Mouse (Mus musculus) hindbrain, embryonic 16.5 days (tissue): ENCODE results near the gene Dusp10. TPM values are rescaled to one million over a fixed set of nuclear protein-coding genes. Genes with fewer than 3 reads are reported as not detected.

Source experiments
- ATAC-seq: fragments of 200-750 bp; cut with Nextera tagmentation; 2 replicates; pipeline ENCODE4 v1.8.0; 2017; ENCODE audit warnings: moderate TSS enrichment, moderate library complexity
- H3K27ac ChIP-seq: fragments of 300-500 bp; sonication (generic); 2 replicates; pipeline ENCODE4 v1.5.1; 2014; ENCODE audit warnings: low read depth, mild to moderate bottlenecking, control low read depth, low read length, moderate library complexity
- H3K27me3 ChIP-seq: fragments of 300-500 bp; sonication (generic); replicated peaks from 2 replicates; pipeline ENCODE4 v1.6.1; 2014; ENCODE audit warnings: low read length; ENCODE audit not compliant: control insufficient read depth, insufficient read depth
- H3K36me3 ChIP-seq: fragments of 300-500 bp; sonication (generic); 2 replicates; pipeline ENCODE4 v1.6.1; 2014; ENCODE audit warnings: mild to moderate bottlenecking, low read length, moderate library complexity, mixed read lengths; ENCODE audit not compliant: control insufficient read depth, insufficient read depth
- H3K4me1 ChIP-seq: fragments of 300-500 bp; sonication (generic); 2 replicates; pipeline ENCODE4 v1.6.1; 2014; ENCODE audit warnings: low read depth, low read length; ENCODE audit not compliant: control insufficient read depth, insufficient read depth
- H3K4me2 ChIP-seq: fragments of 300-500 bp; sonication (generic); 2 replicates; pipeline ENCODE4 v1.6.1; 2014; ENCODE audit warnings: mild to moderate bottlenecking, low read length, control low read depth, moderate library complexity
- H3K4me3 ChIP-seq: fragments of 300-500 bp; sonication (generic); 2 replicates; pipeline ENCODE4 v1.5.1; 2014; ENCODE audit warnings: mild to moderate bottlenecking, low read length, control low read depth, moderate library complexity
- H3K9ac ChIP-seq: fragments of 300-500 bp; sonication (generic); 2 replicates; pipeline ENCODE4 v1.6.1; 2014; ENCODE audit warnings: low read depth, mild to moderate bottlenecking, control low read depth, low read length, moderate library complexity
- H3K9me3 ChIP-seq: fragments of 300-500 bp; sonication (generic); 2 replicates; pipeline ENCODE4 v1.6.1; 2014; ENCODE audit warnings: mild to moderate bottlenecking, low read length, moderate library complexity; ENCODE audit not compliant: control insufficient read depth
- WGBS: fragments of 180-500 bp; shearing (Covaris S2); extraction: QIAGEN DNeasy Blood & Tissue Kit; methylation state at CpG from one replicate; pipeline ENCODE4 v1.1.7; 2014; 5-methylcytosine and 5-hydroxymethylcytosine counted together
- polyA plus RNA-seq: library from polyadenylated mRNA; unstranded; fragments of >200 nt; fragmentation: Nextera tagmentation; extraction: Ambion mirVana; gene quantifications from 2 replicates; pipeline ENCODE4 v1.2.1, GENCODE M21; 2015

The Dusp10 gene
- polyA plus RNA-seq, 1 experiment from 2014 or later, result 5.6 TPM

DNA sequence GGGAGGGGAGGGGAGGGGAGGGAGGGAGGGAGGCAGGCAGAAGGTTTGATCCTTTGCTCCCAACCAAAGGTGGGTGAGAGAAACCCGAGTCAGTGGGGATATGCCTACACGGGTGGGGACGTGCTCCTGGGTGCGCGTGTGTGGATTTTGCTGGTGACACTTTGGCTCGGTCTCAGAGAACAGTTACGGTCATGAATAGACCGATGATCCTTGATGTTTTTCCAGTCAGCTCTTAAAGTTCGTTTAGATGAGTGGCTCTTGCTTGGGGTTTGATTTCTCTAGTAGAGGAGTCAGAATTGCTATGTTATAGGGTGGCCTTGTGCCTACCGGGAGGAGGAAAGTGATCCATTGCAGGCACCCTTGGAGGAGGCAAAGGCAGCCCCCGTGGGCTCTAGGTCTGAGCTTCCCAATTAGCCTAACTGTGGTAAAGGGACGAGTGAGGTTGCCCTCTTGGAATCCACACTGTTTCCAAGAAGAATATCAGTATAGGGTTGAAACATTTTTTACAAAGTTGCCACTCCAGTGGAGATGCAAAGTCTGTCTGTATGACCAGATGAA, 22.3 kb downstream of the Dusp10 start:
- H3K27me3 ChIP-seq, result no peaks in the 10 kb centered on the region
- H3K27ac ChIP-seq, result no peak overlapping the region
- no peaks in the 10 kb centered on the region for H3K9me3 ChIP-seq
- peaks cover 11% of the 10 kb centered on the region for H3K4me1 ChIP-seq
- peak overlapping the region; percentile 66 for H3K4me3 ChIP-seq
- peak overlapping the region; percentile 65 for H3K9ac ChIP-seq
- peak overlapping the region; percentile 89 for H3K4me2 ChIP-seq
- no peak for ATAC-seq
- H3K36me3 ChIP-seq, result no peaks in the 10 kb centered on the region
- WGBS, result 2% methylated on average over 12 of the region's 12 CpGs

DNA sequence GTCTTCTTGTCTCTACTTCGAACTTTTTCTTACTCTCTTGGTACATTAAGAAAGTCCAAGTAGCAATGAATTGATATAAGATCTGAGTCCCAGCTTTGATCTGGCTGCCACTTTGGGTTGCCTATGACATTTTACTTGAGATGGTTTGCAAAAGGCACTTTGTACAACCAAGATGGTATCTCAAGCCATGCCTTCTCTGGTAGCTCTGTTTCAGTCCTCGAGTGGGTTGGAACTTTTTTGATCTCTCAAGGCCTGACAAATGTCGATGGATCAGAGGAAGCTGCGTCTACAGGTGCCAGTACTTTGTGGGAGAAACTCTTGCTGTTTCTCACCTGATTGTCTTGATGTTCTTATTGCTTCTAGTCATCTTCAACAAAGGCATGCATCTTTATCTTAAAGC, 24.7 kb downstream of the Dusp10 start:
- Histone ChIP-seq H3K27ac (no peak overlapping the region), H3K36me3 (no peaks in the 10 kb centered on the region), H3K4me2 (no peak overlapping the region), H3K4me1 (peaks cover 9% of the 10 kb centered on the region), H3K9ac (no peak overlapping the region), H3K4me3 (no peak overlapping the region), H3K27me3 (no peaks in the 10 kb centered on the region), H3K9me3 (no peaks in the 10 kb centered on the region)
- no peak for ATAC-seq
- 89% methylated on average over 4 of the region's 4 CpGs for WGBS

DNA sequence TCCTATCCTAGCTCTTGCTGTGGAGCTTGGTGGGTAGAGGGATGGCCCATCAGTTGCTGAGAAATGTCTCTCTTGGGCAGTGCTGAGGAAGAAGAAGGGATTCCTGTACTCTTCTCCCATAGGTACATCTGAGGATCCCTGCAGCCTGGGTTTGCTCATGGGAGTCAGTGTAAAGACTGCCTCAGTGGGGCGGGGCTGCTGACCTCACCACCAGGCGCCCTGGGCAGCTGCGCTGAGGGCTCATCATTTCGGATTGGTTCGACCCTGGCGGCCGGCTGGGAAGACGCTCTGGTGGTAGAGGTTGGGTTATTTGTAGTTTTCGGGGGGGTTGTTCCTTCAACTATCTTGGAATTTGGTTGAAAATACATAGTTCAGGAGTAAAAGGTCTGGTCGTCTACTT, 26.2 kb downstream of the Dusp10 start:
- Histone ChIP-seq H3K9me3 (no peaks in the 10 kb centered on the region), H3K27ac (no peak overlapping the region), H3K4me2 (no peak overlapping the region), H3K36me3 (no peaks in the 10 kb centered on the region), H3K4me1 (peaks cover 8% of the 10 kb centered on the region), H3K27me3 (no peaks in the 10 kb centered on the region), H3K9ac (no peak overlapping the region), H3K4me3 (no peak overlapping the region)
- no peak for ATAC-seq
- WGBS, result 92% methylated on average over 10 of the region's 10 CpGs

DNA sequence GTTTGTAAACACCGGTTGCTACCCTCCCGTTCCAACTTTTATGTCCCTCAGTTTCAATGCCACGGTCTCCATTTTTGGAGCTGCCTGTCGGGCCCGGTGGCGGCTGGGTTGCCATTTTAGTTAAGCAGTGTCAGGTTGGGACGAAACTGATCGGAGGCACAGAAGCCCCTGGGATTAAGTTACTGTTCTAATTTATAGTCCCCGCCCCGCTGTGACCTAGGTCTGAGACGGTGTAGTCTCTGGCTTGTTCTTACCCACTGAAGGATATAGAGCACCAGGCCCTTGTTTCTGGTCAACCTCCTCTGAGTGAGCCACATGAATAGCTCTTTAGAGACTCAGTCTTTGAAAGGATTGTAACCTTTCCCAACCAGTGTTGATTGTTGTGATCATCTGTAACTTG, 27.1 kb downstream of the Dusp10 start:
- peaks cover 8% of the 10 kb centered on the region for H3K4me1 ChIP-seq
- no peaks in the 10 kb centered on the region for H3K27me3 ChIP-seq
- H3K36me3 ChIP-seq, result no peaks in the 10 kb centered on the region
- ATAC-seq, result no peak
- no peak overlapping the region for H3K9ac ChIP-seq
- WGBS, result 81% methylated on average over 11 of the region's 11 CpGs
- H3K4me3 ChIP-seq, result no peak overlapping the region
- H3K27ac ChIP-seq, result no peak overlapping the region
- H3K4me2 ChIP-seq, result no peak overlapping the region
- no peaks in the 10 kb centered on the region for H3K9me3 ChIP-seq

DNA sequence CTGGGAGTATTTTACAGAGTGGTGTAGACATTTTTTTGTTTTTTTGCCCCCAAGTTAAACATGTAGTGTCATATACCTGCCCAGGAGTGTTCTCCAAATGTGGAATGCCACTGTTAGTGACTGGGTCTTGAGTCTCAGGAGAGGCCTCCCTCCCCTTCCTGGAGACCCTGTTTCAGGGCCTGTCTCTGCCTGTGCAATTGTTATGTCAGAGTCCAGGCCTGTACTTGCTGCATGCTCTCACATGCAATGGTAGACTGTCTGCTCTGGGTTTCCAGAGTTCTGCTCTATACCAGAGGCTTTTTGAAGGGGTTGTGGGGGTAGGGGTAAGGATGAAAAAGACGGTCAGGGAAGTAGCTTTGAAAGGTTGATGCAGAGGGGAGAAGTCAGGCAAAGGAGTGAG, 27.8 kb downstream of the Dusp10 start:
- Histone ChIP-seq H3K9ac (no peak overlapping the region), H3K27ac (no peak overlapping the region), H3K4me3 (no peak overlapping the region), H3K36me3 (no peaks in the 10 kb centered on the region), H3K27me3 (no peaks in the 10 kb centered on the region), H3K9me3 (no peaks in the 10 kb centered on the region), H3K4me1 (peaks cover 3% of the 10 kb centered on the region), H3K4me2 (no peak overlapping the region)
- 80% methylated on average over 1 of the region's 1 CpGs for WGBS
- ATAC-seq, result no peak

DNA sequence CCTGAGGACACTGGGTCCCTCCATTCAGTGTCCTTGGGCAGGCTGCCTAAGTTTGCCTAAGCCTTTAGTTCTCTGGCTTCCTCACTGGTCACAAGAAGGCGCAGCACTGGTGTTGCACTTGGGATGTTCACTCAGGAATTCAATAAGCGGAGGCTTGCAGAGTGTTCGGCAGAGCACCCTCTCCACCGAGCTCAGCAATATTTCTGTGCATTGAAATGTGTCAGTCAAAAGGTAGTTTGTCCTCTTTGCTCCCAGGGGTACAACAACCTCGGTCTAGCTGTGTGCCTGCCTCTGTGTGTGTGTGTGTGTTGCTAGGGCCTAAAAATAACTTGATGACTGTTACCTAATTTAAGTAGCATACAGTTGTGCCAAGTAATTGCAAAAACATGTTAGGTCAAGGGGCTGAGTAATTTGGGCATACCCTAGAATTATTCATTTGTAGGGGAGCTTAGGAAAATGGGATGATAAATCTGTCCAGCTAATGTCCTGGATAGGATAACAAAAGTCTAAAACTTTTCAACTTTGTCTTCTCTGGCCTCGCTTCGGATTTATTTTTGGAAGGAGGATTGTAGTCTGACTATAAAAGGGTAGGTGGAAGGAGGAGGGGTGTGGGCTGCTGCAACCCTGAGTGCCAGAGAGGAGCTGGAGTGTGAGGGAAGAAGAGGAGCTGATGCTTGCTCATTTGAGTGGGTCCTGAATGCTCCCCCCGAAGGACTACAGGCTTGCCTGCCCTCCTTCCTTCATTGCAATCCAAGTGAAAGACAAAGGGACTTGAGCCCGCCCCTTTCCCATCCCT, 28.9 kb downstream of the Dusp10 start:
- Histone ChIP-seq H3K4me2 (no peak overlapping the region), H3K27me3 (no peaks in the 10 kb centered on the region), H3K4me3 (no peak overlapping the region), H3K27ac (no peak overlapping the region), H3K4me1 (no peaks in the 10 kb centered on the region; the same call in 1 of the 2 replicates), H3K9ac (no peak overlapping the region), H3K9me3 (no peaks in the 10 kb centered on the region), H3K36me3 (no peaks in the 10 kb centered on the region)
- no peak for ATAC-seq
- 63% methylated on average over 9 of the region's 9 CpGs for WGBS

DNA sequence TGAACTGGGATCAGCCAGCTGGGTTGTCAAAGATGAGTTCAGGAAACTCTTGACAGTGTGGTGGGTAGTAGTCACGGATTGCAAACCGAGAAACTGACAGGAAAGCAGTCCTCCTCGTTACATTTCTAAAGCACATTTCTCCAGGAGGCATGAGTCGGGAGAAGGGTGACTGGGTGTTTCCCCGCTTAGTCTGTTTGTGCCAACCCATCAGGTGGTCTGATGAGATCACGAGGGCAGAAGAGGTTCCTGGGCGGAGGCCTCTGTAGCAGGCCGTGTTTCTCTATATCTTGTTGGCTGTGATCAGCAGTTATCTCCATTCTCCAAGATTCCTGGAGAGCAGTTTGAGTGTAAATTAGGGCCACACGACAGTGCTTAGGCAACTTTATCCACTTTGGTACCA, 29.6 kb downstream of the Dusp10 start:
- no peaks in the 10 kb centered on the region for H3K27me3 ChIP-seq
- H3K36me3 ChIP-seq, result no peaks in the 10 kb centered on the region
- H3K4me3 ChIP-seq, result no peak overlapping the region
- no peaks in the 10 kb centered on the region for H3K9me3 ChIP-seq
- H3K4me1 ChIP-seq, result no peaks in the 10 kb centered on the region; the same call in 1 of the 2 replicates
- 70% methylated on average over 9 of the region's 9 CpGs for WGBS
- no peak overlapping the region for H3K27ac ChIP-seq
- H3K9ac ChIP-seq, result no peak overlapping the region
- no peak overlapping the region for H3K4me2 ChIP-seq
- no peak for ATAC-seq

DNA sequence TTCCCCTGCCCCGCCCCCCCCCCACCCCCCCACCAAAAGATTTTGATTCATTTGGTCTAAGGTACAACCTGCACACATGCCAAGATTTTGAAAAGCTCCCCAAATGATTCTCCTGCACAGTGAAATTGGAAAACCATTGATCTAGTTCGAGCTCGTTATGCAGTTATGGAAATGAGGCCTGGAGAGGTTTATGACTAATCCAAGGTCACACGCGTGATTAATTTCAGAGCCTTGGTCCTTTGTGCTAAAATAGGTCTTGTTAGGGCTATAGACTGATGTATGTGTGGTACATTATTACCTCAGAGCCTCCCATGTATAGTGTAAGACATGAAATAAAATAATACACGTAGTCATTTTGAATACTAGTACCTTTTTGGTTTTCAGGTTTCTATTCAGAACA, 30.3 kb downstream of the Dusp10 start:
- H3K4me2 ChIP-seq, result no peak overlapping the region
- no peak overlapping the region for H3K27ac ChIP-seq
- H3K36me3 ChIP-seq, result no peaks in the 10 kb centered on the region
- 84% methylated on average over 6 of the region's 6 CpGs for WGBS
- no peaks in the 10 kb centered on the region; the same call in 1 of the 2 replicates for H3K4me1 ChIP-seq
- H3K4me3 ChIP-seq, result no peak overlapping the region
- ATAC-seq, result no peak
- H3K9me3 ChIP-seq, result no peaks in the 10 kb centered on the region
- H3K27me3 ChIP-seq, result no peaks in the 10 kb centered on the region
- H3K9ac ChIP-seq, result no peak overlapping the region

DNA sequence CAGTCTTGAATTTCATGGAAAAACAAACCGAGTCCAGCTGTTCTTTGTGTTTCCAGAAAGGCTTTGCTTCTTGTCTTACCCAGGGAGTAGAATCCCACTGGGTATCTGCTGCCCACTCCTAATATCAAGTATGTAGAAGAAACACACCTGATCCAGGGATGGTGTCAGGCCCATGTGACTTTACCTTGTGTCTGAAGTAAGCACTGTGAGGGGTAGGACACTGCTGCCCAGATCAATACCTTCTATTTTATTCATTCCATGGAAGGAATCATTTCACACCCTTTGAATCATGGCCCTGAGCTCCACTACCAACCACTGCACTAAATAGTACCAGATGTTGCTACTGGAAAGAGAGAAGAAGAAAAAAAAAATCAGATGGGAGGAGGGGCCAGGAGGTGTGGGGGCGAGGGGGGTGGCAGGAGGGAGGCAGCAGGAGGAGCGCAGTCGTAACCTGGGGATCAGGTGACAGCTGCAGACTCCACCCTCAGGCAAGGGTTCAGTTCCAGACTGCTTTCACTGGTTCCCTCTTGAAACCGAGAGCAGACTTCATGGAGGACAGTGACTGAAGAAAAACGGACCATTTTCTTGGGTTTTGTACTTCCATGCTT, 33.1 kb downstream of the Dusp10 start:
- no peak overlapping the region for H3K4me2 ChIP-seq
- H3K9me3 ChIP-seq, result no peaks in the 10 kb centered on the region
- ATAC-seq, result no peak
- no peak overlapping the region for H3K9ac ChIP-seq
- no peak overlapping the region for H3K4me3 ChIP-seq
- H3K27me3 ChIP-seq, result no peaks in the 10 kb centered on the region
- no peaks in the 10 kb centered on the region; the same call in 1 of the 2 replicates for H3K4me1 ChIP-seq
- H3K27ac ChIP-seq, result no peak overlapping the region
- H3K36me3 ChIP-seq, result no peaks in the 10 kb centered on the region
- WGBS, result 67% methylated on average over 6 of the region's 6 CpGs
